ENCODE assay signal across 13 mouse cellular contexts in the genomic region with DNA sequence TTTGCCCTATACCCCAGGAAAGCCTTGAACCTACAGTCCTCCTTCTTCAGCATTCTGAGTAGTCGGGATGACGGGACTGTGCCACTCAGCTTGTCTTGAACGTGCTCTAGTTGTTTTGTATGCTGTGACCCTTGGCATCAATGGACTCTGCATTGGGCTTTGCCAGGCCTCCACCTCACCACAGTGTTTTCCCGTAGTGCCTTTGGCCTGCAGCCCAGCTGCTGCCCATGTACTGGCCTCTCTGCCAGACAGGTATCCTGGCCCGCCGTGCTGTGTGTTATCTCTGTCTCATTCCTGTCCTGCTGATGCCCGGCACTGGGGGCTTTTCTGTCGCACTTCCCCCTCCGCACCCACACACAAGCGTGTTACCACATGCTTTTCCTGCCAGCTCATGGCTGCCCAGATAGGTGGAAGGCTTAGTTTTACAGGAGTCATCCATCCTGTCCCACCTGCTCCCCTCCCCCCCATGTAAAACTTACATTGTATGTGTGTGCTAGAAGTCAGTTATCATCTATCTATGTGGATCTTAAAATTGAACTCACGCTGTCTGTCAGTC. TPM values are rescaled to one million over a fixed set of nuclear protein-coding genes. Genes with fewer than 3 reads are reported as not detected.
DNase-seq lines count a peak whose midpoint lies in the region.
"Had no signal": no experiment of that assay in that cellular context is flagged by ENCODE, and none has a peak within 500 bp of the region (broad histone marks: within the 10 kb centered on the region; RNA-seq: fewer than 3 reads in every experiment).

No protein-coding gene starts in this region.

- intact Hi-C loops in heart, postnatal 36 days (cut with DNase I): no loop called here

- DNase-seq in cerebellum, adult 11-12 months: peak; percentile 19
- DNase-seq in cerebellum, adult 11 months: no peak
- DNase-seq in kidney, adult 11 months: peak; percentile 56
- DNase-seq in kidney, postnatal 14 days: no peak
- DNase-seq in adipocyte (ENCODE audit: low spot score): peak; percentile 37
- DNase-seq in heart, postnatal 36 days: peak; percentile 28 to 49
- no peak for DNase-seq in gastrocnemius, postnatal 10 days
- no peak for DNase-seq in frontal cortex, postnatal 36 days (ENCODE audit: low spot score in 2 of 2)
- DNase-seq: adrenal gland, adult 2 months; gastrocnemius, adult 2 months; right cerebral cortex, adult 18-20 months; thymus, adult 18-20 months had no signal

RNA-seq across cellular contexts. Expression of gene Rfc2, which starts 10.9 kb away (rescaled TPM):
- 10 to 100 TPM; 23.4 to 23.9 TPM for total RNA-seq in heart, postnatal 36 days (2021)
- total RNA-seq in gastrocnemius, postnatal 10 days (2021): 10 to 100 TPM; 18.8 to 25.7 TPM

RNA-seq across cellular contexts. Expression of gene Lat2, which starts 22.7 kb away (rescaled TPM):
- total RNA-seq in heart, postnatal 36 days (2021): 1 to 10 TPM; 1.6 to 2.2 TPM
- total RNA-seq in gastrocnemius, postnatal 10 days (2021): 1 to 10 TPM; 1.8 to 3.2 TPM

RNA-seq across cellular contexts. Expression of gene Syna, which starts 32.1 kb away (rescaled TPM):
- not detected for total RNA-seq in heart, postnatal 36 days (2021)
- total RNA-seq in gastrocnemius, postnatal 10 days (2021): under 1 TPM; 0.14 to 0.16 TPM
- total RNA-seq: adrenal gland, adult 2 months; gastrocnemius, adult 2 months; monocyte, adult 5-6 weeks had no signal

RNA-seq across cellular contexts. Expression of gene Clip2, which starts 39.9 kb away (rescaled TPM):
- 1 to 10 TPM; 6.4 to 7.5 TPM for total RNA-seq in heart, postnatal 36 days (2021)
- total RNA-seq in gastrocnemius, postnatal 10 days (2021): 10 to 100 TPM; 10.1 to 12.8 TPM

RNA-seq across cellular contexts. Expression of gene Eif4h, which starts 47.2 kb away (rescaled TPM):
- 100 to 1,000 TPM; 143 to 145 TPM for total RNA-seq in heart, postnatal 36 days (2021)
- total RNA-seq in gastrocnemius, postnatal 10 days (2021): 100 to 1,000 TPM; 151 to 159 TPM

Comparison
In these comparisons a context has a peak if more than half of its experiments do, and no peak if none do; other contexts are left out.
1. DNase-seq: peak in cerebellum, adult 11-12 months (single experiment), kidney, adult 11 months (single experiment), adipocyte (single experiment) and heart, postnatal 36 days (2 of 2); none in cerebellum, adult 11 months (single experiment), kidney, postnatal 14 days (single experiment), gastrocnemius, postnatal 10 days (single experiment) and frontal cortex, postnatal 36 days (0 of 2).